Mouse (Mus musculus) bone marrow, adult 2 months (tissue): ENCODE results near the gene Cnpy3.

Experiments used
- CTCF ChIP-seq: fragments of 200-500 bp; IDR thresholded peaks from 2 replicates; pipeline ENCODE4 v1.5.1; 2011; ENCODE audit warnings: low read length, control low read depth; ENCODE audit not compliant: control insufficient read depth, insufficient read depth
- POLR2A ChIP-seq: fragments of 200-500 bp; IDR thresholded peaks from 2 replicates; pipeline ENCODE4 v1.6.1; 2011; ENCODE audit warnings: low read depth, mild to moderate bottlenecking, control low read depth, low read length, borderline replicate concordance; ENCODE audit not compliant: control insufficient read depth

- 0 out of 2 replicates have a peak, but pooled peaks have one; percentile 2 for TF ChIP-seq CTCF
- TF ChIP-seq POLR2A, result peak; percentile 80; the same call in 1 of the 2 replicates
Measured at GRCm38 (mm10) chr17:46751794-46752556, at the start of gene Cnpy3.
